Mouse (Mus musculus): ENCODE measurements around the gene Tmbim6.
"Not testable (repeated sequence)": the region's sequence is repeated elsewhere in the genome, so short reads cannot be mapped to it uniquely, and the experiment has no call there.

Tmbim6 gene

GRCm38 (mm10) chr15:99417692-99418271 is 25.1 kb downstream of the Tmbim6 start:
- no peak for DNase-seq (ENCODE audit: low read depth)

- DNase-seq (ENCODE audit: low read depth), result no peak
Observed at GRCm38 (mm10) chr15:99420101-99420500, 27.4 kb downstream of the Tmbim6 start.

DNA sequence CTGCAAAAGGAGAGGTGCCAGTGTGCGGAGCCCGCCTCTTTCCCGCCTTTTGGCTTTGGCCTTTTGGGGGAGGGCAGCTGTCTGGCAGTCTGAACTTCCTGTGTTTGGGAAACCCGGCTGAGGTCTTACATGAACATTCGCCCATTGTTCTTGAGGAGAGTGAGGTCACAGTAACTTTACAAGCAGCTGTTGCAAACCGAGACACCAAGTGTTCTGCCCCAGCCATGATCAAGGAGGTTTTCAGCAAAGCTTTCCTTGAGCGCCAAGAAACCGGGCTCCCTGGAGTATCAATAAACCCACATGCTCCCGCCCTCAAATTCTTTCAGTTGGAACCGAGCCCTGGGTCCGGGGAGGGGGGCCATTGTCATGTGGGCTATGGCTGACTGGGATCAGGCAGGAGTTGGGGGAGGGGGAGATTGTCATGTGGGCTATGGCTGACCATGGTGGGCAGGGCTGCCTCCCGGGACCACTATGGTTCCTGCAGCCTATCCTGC is 27.9 kb downstream of the Tmbim6 start:
- DNase-seq (ENCODE audit: low read depth), result peak; percentile 36

DNA sequence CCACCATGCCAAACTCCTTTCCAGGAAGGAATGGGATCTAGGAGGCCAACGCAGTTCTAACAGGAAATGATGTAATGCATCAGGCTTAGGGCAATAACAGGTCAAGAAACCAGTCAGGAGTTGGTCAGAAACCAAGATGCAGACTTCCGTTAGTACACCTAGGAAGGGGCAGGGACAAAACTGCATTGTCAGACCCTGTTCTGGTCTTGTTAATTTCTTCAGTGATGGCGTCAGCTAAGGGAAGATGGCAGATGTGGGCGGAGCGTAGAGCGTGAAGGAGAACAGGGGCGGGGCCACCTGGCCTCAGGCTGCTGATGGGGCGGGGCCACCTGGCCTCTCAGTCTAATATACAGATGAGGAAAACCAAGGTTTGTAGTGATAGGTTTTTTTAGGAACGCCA is 28.5 kb downstream of the Tmbim6 start:
- DNase-seq (ENCODE audit: low read depth), result peak; percentile 32

GRCm38 (mm10) chr15:99421676-99422075 is 29.0 kb downstream of the Tmbim6 start:
- no peak for DNase-seq (ENCODE audit: low read depth)

GRCm38 (mm10) chr15:99422551-99422950 is 29.9 kb downstream of the Tmbim6 start:
- no peak for DNase-seq (ENCODE audit: low read depth)

GRCm38 (mm10) chr15:99423131-99423530 is 30.4 kb downstream of the Tmbim6 start:
- no peak for DNase-seq (ENCODE audit: low read depth)

- no peak for DNase-seq (ENCODE audit: low read depth)
Observed at GRCm38 (mm10) chr15:99423884-99424283, 31.2 kb downstream of the Tmbim6 start.

DNA sequence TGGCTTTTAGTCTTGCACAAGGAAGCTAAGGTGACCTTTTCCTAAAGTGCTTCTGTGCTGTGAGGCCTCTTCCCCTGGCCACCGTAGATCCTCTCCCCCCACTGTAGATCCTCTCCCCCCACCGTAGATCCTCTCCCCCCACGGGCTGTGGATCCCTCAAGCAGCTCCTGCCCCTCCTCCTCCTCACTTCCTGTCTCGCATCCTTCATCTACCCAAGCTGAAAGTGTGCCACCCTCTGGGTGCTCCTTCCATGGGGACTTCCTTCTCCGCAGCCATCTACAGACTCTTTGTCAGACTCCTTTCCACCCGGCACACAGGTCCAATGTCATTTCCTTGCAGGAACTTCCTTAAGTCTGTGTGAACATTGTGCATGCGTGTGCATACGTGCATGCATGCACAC is 37.7 kb downstream of the Tmbim6 start:
- peak; percentile 40 for DNase-seq (ENCODE audit: low read depth)

DNA sequence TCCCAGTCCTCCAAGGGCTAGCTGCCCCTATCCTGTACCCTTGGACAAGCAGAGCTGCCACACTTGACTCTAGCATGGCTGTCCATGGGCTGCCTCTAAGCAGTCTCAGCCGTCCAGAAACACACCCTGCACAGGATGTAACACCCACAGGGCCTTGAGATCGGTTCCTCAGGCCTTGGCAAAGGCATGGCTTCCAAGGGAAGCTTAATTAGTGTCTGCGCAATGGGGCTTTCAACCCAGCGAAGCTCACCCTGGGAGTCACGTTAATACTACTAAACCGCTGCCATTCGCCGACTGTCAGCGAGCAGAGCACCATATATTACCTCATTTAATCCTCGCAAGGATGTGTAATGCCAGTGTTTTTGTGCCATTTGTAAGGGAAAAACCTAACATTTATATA is 38.4 kb downstream of the Tmbim6 start:
- no peak for DNase-seq (ENCODE audit: low read depth)

DNA sequence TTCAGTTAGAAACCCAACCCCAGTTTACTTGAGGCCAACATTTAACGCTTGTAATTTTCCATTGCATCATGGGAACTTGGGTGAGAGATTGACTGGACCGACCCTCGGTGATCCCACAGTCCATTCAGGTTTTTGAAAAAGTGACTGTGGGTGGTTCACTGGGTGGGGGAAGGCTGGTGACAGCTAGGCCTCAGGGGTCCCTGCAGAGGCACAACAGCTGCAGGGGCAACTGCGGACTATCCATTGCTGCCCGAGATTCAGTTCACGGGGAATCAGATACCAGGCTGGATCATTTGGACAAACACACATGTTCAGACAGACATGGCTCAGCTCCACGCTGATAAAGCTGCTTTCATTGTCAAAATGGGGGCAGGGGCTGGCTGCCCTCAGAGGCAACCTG is 38.8 kb downstream of the Tmbim6 start:
- DNase-seq (ENCODE audit: low read depth), result no peak

- DNase-seq (ENCODE audit: low read depth), result no peak
Observed at GRCm38 (mm10) chr15:99431967-99432366, 39.3 kb downstream of the Tmbim6 start.

- no peak for DNase-seq (ENCODE audit: low read depth)
Observed at GRCm38 (mm10) chr15:99433081-99433718, 40.5 kb downstream of the Tmbim6 start.

GRCm38 (mm10) chr15:99433913-99434312 is 41.2 kb downstream of the Tmbim6 start:
- DNase-seq (ENCODE audit: low read depth), result no peak

DNA sequence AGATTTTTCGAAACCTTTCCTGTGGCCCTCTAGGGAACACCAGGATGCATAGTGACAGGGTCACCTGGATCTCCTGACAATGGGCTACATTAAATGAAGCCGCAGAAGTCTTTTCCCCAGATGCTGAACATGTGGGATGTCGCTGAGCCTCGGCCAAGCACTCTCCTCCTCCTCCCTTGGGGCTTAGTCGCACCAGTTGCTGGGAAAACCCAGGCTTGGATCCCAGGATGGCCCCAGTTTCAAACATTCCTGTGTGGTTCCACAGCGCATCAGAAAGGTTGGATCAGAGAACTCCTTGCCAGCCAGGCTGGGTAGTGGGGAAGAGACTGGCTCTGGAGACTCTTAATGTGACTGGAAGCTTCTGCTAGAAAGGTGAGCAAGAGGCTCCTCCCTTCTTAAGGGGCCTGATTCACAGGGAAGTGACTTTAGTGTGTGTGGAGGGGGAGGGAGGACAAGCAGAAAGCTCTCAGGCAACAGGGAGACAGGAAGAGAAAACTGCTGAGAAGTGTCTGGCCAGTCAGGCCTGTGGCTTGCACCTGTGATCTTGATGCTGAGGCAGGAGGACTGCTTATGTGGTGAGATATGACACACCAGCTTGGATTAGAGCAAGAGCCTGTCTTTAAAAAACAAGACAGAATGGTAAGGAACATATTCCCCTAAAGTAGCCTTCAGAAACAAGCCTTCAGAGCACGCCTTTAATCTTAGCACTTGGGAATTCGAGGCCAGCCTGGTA is 46.5 kb downstream of the Tmbim6 start:
- DNase-seq (ENCODE audit: low read depth), result no peak

GRCm38 (mm10) chr15:99440112-99440815 is 47.6 kb downstream of the Tmbim6 start:
- DNase-seq (ENCODE audit: low read depth), result no peak

DNA sequence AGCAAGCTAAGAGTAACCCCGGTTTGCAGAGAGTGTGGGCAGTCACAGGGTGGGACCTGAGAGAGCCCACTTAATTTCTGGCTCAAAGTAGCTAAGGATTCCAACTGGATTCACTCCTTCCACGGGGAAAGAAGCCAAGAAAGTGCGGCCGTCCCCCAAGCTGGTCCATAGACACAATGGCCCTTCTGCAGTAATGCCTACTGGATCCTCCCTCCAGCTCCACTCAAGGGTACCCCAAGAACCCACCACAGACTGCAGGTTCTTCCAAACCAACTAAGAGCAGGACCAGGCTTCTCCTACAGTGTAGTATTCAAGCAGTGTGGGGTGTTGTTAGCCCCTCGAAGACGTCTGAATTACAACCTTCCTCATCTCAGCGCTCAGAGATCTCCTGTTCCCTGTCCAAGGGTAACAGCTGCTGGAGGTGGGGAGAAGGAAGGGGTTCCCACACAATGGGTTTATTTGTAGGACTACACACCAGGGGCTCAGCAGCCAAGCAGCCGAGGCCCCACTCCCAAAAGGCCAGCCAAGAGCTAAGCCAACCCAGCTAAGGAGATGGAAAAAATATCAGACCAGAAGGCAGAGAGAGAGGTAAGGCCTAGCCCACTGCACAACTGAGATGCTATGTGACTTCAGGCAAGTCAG is 48.3 kb downstream of the Tmbim6 start:
- DNase-seq (ENCODE audit: low read depth), result no peak

DNA sequence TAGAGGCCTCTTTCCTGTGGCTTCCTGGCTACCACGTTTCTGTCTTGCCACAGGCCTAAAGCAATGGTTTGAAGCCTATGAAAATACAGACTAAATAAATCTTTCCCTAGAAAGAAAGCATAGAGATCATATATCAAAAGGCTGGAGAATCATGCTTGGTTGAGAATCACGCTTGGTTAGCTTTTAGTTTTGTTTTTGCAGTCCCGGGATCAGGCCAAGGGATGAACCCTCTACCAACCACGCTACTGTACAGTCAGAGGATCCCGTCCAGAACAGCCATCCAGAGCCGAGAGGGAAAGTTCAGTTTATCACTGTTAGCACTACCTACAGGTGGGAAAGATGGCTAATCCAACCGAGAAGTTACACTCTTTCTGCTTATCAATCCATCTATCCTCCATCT is 49.7 kb downstream of the Tmbim6 start:
- no peak for DNase-seq (ENCODE audit: low read depth)

- no peak for DNase-seq (ENCODE audit: low read depth)
Observed at GRCm38 (mm10) chr15:99445567-99445966, 52.9 kb downstream of the Tmbim6 start.

GRCm38 (mm10) chr15:99446136-99446535 is 53.5 kb downstream of the Tmbim6 start:
- DNase-seq (ENCODE audit: low read depth), result not testable (repeated sequence)

DNA sequence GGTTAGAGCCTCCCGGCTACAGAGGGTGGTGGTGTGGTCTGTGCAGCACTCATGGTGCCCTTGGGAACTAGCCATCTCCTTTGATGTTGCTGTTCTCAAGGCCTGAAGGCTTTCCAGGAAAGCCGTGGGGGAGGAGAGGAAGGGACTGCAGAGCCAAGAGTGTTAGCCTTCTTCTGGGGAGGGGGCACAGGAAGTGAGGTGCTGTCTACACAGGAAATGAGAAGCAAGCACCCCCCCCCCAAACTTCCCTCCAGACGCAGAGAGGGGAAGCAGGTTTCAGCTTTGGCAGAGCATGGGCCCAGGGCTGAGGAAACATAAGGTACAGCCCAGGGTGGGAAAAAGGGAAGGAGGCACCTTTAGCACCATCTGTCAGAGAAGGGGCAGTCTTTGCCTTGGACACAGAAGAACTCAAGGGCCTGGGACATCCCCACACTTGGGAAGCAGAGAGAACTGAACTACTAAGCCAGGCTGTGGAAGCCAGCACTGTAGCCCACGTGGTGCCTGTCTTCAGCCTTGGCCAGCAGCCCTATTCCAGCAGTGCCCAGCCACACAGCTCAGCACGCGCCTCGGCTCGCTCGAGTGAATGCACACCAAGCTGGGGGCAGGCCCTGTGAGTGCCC is 56.6 kb downstream of the Tmbim6 start:
- DNase-seq (ENCODE audit: low read depth), result peak; percentile 41

All from naive thymus-derived CD4-positive, alpha-beta T cell, adult 2 months (primary cell).